Mouse (Mus musculus) spleen, postnatal 14 days (tissue): ENCODE data around the gene Dusp3.

Source experiments
- DNase-seq, 2 experiments: peaks; one replicate each; pipeline ENCODE4 v3.0.0; 2021 to 2022; ENCODE audit warnings: low spot score in 2 of 2

Dusp3 gene

GRCm38 (mm10) chr11:101986913-101987312 lies at the start of gene Dusp3:
Gene Dusp3 (minus strand): TSS chr11:101987013.
- DNase-seq = no peak

- no peak for DNase-seq
Measured at GRCm38 (mm10) chr11:102036336-102036735, 49.5 kb upstream of the Dusp3 start.

- no peak for DNase-seq
Measured at GRCm38 (mm10) chr11:102035456-102035960, 48.7 kb upstream of the Dusp3 start.

GRCm38 (mm10) chr11:102034887-102035286 lies 48.1 kb upstream of the Dusp3 start:
- no peak for DNase-seq

GRCm38 (mm10) chr11:102033055-102033591 lies 46.3 kb upstream of the Dusp3 start:
- DNase-seq = no peak

- no peak for DNase-seq
Measured at GRCm38 (mm10) chr11:102031149-102031548, 44.3 kb upstream of the Dusp3 start.

GRCm38 (mm10) chr11:102029966-102030365 lies 43.2 kb upstream of the Dusp3 start:
- DNase-seq = no peak

- no peak for DNase-seq
Measured at GRCm38 (mm10) chr11:102029304-102029703, 42.5 kb upstream of the Dusp3 start.

- DNase-seq = no peak
Measured at GRCm38 (mm10) chr11:102028087-102028816, 41.4 kb upstream of the Dusp3 start, which contains the start of gene Mpp3. Gene Mpp3 (minus strand): TSS chr11:102028461.

GRCm38 (mm10) chr11:102027361-102028017 lies 40.7 kb upstream of the Dusp3 start:
- DNase-seq = no peak

- DNase-seq = no peak
Measured at GRCm38 (mm10) chr11:102026694-102027360, 40.0 kb upstream of the Dusp3 start.

GRCm38 (mm10) chr11:102025991-102026660 lies 39.3 kb upstream of the Dusp3 start:
- DNase-seq = no peak

GRCm38 (mm10) chr11:102025354-102025753 lies 38.5 kb upstream of the Dusp3 start:
- DNase-seq = no peak

GRCm38 (mm10) chr11:102024875-102025274 lies 38.1 kb upstream of the Dusp3 start:
- DNase-seq = no peak

GRCm38 (mm10) chr11:102024084-102024758 lies 37.4 kb upstream of the Dusp3 start:
- no peak for DNase-seq

- DNase-seq = no peak
Measured at GRCm38 (mm10) chr11:102023406-102023805, 36.6 kb upstream of the Dusp3 start.

- DNase-seq = no peak
Measured at GRCm38 (mm10) chr11:102021196-102021595, 34.4 kb upstream of the Dusp3 start.

GRCm38 (mm10) chr11:102019736-102020135 lies 32.9 kb upstream of the Dusp3 start:
- no peak for DNase-seq

GRCm38 (mm10) chr11:102016136-102016535 lies 29.3 kb upstream of the Dusp3 start:
- DNase-seq = no peak

- peak in 1 of 2 experiments; percentile 9 for DNase-seq
Measured at GRCm38 (mm10) chr11:102015472-102015871, 28.7 kb upstream of the Dusp3 start.

GRCm38 (mm10) chr11:102013201-102013600 lies 26.4 kb upstream of the Dusp3 start:
- no peak for DNase-seq
